Mouse (Mus musculus) Muller cell, postnatal 12 days (primary cell): ENCODE measurements around the gene Per3.
"Not testable (repeated sequence)": the region's sequence is repeated elsewhere in the genome, so short reads cannot be mapped to it uniquely, and the experiment has no call there.

Source experiments
- DNase-seq: peaks from one replicate; pipeline ENCODE4 v3.0.0-alpha.2; 2015; ENCODE audit errors: inconsistent ontology term

Gene Per3

DNA sequence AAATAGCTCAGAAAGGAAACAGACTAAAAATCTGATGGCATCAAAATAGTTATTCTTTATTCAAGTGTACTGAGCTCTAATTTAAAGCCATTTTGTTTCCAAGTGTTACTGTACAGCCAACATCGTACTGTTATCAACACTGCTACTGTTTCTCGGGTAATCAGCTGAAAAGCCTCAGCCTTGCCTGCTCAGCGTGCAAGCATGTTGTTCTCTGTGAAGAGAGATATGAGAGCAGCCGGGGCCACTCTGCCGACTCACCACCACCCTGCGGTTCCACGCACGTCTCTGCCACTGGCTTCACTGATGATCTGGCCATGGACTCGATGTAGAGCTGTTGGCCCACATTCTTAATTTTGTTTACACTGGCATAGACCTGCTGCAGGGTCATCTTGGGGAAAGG, 20.3 kb downstream of the Per3 start:
- DNase-seq: no peak

DNA sequence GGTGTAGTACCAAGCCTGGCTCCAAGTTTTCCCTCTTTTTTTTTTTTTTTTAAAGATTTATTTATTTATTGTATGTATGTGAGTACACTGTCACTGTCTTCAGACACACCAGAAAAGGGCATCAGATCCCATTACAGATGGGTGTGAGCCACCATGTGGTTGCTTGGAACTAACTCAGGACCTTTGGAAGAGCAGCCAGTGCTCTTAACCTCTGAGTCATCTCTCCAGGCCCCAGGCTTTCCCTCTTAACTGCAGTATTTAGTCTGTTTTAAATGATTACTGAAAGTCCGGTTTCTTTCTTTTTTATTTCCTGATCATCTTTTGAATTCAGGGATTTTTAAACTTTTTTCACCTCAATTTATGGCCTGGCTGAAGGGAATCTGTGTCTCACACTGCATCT, 27.1 kb downstream of the Per3 start:
- DNase-seq: not testable (repeated sequence)

DNA sequence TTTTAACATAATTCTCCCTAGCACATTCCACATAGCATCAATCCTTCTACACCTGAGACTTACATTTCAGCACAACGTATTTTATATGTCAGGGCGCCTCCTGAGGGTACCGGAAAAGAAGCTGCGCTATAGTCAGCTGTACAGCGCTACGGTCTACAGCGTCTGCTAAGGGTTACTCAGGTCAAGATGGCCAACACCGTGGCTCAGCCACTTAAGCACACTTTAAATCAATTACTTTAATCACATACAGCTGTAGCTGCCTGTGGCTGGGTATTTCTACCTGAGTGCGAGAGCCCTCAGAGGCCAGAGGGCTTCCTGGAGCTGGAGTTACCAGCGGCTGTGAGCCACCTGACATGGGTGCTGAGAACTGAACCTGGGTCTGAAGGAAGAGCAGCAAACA, 28.5 kb downstream of the Per3 start:
- DNase-seq: no peak

DNA sequence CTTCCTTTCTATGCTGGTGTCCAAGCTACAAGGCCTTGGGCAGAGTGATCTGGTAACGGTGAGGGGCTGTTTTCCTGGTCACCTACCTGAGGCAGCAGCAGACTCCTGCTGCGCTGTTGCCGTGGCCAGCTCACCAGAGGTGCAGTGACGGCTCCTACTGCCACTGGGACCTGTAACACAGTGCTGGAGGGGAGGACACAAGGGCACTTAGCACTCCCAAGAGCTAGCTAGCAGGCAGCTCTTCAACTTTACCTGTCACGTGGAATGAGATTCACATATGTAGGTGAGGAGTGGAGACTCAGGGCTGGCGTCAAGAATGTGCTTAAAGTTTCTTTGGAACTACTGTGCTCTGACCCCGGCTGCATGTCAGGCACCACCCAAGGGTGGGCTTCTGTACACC, 34.1 kb downstream of the Per3 start:
- DNase-seq: no peak

GRCm38 (mm10) chr4:151006945-151007344, 37.5 kb downstream of the Per3 start:
- peak; percentile 29 for DNase-seq

DNA sequence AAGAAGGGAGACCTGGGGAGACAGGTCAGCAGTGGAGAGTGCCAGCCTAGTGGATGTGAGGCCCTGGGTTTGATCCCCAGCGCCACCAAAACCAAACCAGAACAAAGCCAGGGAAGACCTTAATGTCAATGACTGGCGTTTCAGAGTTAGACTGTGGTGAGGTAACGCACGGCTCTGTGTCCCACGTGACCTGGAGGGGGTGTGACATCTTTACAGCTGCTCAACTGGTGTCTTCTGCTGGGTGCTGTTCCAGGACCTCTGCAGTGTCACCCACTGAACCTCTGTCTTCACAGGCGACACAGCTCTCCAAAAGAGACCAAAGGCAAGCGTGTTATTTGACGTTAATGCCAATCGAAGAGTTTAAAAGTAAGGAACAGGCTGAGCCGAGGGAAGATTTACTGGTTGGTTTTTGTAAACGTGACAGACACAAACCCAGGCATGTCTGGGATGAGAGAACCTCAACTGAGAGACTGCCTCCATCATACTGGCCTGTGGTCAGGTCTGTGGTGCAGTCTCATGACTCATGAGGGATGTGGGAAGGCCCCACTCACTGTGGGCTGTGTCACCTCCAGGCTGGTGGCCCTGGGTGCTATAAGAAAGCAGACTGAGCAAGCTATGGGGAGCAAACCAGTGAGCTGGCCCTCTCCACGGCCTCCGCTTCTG, 38.7 kb downstream of the Per3 start:
- DNase-seq: peak; percentile 27

DNA sequence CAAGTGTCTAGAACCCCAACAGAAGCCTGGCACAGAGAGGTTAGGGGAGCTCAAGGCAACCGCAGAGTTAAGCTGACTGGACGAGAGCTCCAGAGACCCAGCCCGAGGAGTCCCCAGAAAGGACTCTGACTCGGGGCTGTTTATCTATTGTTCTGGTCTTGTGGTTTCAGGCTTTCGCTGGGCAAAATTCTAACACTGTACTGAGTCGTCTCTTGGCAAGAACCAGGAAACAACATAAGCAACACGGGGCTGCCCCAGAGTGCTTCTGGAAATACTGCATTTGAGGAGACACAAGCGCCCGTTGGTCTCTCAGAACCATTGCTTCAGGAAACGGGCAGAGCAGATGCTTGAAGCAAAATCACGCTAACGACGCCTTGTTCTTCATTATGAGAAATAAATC, 43.1 kb downstream of the Per3 start:
- DNase-seq: peak; percentile 39

GRCm38 (mm10) chr4:150998626-150999025, 45.8 kb downstream of the Per3 start:
- DNase-seq: no peak

DNA sequence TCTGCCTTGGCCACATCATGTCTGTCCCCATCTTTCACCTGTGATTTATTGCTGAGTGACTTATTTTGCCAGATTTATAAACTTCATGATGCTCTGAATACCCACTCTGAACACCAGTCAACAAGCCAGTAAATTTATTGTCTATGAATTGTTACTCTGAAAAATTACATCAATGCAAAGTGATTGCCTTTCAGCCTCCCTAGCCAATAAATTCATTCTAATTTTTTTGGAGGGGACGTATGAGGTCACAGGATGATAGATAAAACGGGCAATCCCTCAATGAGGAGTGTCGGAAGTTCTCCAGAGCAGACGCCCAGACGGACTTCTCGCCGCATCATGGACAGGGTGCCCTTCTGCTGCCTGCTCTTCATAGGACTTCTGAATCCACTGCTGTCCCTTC, 47.7 kb downstream of the Per3 start, which contains the start of gene Uts2:
Gene Uts2, plus strand, starts transcription at position 301 of the 400 bp plus-strand sequence.
- DNase-seq: no peak

- DNase-seq: no peak
Observed at GRCm38 (mm10) chr4:150990148-150990547, 54.3 kb downstream of the Per3 start.

GRCm38 (mm10) chr4:150980153-150980552, 64.3 kb downstream of the Per3 start:
- no peak for DNase-seq

DNA sequence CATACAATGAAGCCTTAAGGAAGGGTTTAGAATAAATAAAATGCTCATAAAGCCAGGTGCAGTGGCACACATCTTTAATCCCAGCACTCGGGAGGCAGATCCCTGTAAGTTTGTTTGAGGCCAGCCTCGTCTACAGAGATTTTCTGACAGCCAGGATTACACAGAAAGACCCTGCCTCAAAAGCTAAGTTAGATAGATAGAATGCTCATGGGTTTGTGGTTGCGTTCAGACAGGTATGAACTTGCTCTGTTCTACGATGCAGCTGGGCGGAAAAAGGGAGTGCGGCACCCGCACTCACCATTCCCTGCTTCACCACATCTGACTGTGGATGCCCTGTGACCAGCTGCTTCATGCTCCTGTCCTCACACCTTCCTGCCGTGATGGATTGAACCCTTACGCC, 65.0 kb downstream of the Per3 start:
- no peak for DNase-seq

DNA sequence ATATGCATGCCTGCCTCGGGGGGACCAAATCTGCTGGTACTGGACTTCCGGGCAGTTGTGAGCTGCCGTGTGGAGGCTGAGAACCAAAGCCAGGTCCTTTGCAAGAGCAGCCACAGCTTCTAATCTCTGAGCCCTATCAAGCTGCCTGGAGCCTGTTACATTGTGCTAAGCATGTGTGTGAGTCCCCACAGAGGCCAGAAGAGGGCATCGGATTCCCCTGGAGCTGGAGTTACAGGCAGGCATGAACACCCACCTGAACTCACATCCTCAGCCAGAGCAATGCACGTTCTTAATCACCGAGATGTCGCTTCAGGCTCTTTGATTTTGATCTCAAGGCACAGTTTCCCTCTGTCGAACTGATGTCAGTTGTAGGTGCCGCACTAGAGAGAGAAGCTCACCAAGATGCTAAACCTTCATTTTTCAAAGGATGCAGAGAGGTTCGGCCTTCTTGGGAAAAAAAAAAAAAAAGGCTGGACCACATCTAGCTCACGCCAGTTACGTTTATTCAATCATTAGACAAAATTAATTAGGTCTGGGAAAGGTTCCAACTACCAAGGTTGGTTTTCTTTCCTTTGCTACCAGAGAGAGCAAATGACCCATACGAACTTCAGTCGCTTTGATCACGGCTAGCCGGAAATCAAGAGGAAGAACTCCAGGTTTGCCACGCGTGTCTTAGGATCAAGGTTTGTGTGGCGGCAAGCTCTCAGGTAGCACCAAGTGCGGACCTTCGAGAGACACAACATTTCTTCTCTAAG, 66.1 kb downstream of the Per3 start:
- DNase-seq: no peak

GRCm38 (mm10) chr4:150975145-150975544, 69.3 kb downstream of the Per3 start:
- no peak for DNase-seq

DNA sequence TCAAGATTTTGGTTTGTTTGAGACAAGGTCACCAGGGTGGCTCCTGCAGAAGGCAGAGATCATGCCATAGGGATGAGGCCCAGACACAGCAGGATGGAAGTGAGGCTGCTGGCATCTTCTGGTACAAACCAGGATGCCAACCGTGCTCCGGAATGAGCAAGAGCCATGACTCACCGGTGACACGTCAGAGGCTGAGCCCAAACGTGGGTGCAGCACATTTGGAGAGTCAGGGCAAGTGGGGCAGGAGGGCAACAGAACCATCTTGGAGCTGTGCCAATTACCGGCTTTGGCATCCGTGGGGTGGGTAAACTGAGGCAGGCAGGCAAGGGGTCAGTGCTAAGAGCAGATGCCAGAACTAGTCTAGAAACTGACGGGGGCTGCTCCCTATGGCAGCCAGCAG, 71.2 kb downstream of the Per3 start:
- peak; percentile 88 for DNase-seq

GRCm38 (mm10) chr4:150968956-150969355, 75.5 kb downstream of the Per3 start:
- no peak for DNase-seq

DNA sequence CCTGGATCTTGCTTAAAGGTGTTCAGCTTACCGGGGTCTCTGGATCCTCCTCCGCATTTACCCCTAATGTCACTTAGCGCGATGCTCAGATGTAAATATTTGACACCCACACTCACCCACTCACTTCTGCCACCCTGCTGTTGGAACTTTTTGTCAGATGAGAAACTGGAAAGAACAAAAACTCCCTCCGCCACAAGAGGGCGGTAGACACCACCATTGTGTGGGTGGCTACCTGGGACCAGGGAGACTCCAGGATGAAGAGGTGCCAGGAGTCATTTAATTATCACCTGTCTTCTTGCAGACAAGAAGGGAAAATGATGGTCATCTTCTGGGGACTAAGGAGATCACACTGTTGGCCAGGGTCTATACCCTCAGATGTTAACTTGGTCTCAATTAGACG, 77.9 kb downstream of the Per3 start:
- DNase-seq: peak; percentile 52

DNA sequence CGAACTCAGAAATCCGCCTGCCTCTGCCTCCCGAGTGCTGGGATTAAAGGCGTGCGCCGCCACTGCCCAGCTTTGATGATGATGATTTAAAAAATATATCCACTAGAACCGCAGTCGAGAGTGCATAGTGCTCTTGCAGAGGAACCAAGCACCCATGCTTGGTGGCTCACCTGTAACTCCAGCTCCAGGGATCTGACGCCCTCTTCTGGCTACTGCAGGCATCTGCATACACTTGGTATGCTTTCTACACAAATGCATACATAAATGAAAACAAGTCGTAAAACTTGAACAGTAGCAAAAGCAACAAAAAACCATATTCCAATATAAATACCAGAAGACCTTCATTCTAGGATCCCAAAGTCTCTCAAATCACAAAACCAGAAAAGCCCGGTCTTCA, 78.9 kb downstream of the Per3 start:
- no peak for DNase-seq

DNA sequence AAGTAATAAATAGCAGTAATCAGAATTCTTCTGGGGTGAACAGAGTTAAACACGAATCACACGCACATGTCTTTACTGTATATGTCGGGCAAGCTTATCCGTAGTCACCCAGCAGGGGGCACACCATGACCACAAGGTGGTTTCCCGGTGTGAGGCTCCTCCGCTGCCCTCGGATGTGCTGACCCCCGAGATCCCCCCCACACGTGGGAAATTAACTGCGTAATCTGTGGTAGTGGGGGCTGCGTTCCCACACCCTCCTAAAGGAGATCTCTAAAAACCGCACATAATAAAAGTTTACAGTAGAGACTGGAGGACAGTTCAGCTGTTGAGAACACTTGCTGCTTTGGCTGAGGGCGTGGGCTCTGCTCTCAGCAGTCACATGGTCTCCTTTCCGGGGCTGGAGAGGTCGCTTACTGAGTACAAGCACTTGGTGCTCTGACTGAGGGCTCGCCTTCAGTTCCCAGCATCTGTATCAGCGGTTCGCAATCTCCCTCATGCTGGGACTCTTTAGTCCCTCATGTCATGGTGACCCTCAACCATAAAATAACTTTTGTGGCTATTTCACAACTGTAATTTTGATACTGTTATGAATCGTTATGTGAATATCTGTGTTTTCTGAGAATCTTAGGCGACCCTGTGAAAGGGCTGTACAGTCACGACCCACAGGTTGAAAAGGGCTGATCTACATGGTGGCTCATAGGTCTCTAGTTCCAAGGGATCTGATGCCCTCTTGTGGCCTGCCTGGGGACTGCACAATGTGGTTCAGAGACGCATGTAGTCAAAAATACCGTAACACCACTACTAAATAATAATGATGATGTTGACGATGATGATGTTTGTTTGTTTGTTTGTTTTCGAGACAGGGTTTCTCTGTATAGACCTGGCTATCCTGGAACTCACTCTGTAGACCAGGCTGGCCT, 79.6 kb downstream of the Per3 start:
- peak; percentile 78 for DNase-seq

DNA sequence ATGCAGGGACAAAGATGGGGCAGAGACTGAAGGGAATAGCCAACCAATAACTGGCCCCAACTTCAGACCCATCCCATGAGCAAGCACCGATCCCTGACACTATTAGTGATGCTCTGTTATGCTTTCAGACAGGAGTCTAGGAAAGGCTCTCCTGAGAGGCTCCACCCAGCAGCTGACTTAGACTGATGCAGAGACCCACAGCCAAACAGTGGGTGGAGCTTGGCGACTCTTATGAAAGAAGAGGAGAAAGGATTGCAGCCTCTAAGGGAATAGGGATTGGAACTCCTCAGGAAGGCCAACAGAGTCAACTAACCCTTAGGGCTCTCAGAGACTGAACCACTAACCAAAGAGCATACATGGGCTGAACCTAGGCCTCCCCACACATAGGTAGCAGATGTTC, 80.8 kb downstream of the Per3 start:
- DNase-seq: no peak

- DNase-seq: peak; percentile 27
Observed at GRCm38 (mm10) chr4:150962231-150962630, 82.2 kb downstream of the Per3 start.

- DNase-seq: no peak
Observed at GRCm38 (mm10) chr4:150958536-150958935, 85.9 kb downstream of the Per3 start.
